Mouse (Mus musculus): ENCODE results near the gene Rpgrip1l. TPM values are rescaled to one million over a fixed set of nuclear protein-coding genes. Genes with fewer than 3 reads are reported as not detected.

Gene Rpgrip1l
- polyA plus RNA-seq, 1 experiment, result 1.9 TPM

GRCm38 (mm10) chr8:91355956-91356699 lies 43.1 kb upstream of the Rpgrip1l start:
- WGBS, result 97% methylated on average over 11 of the region's 11 CpGs

GRCm38 (mm10) chr8:91355301-91355905 lies 42.3 kb upstream of the Rpgrip1l start:
- WGBS, result 87% methylated on average over 10 of the region's 10 CpGs

More at GRCm38 (mm10) chr8:91355956-91356699, 43.1 kb upstream of the Rpgrip1l start:
- Histone ChIP-seq H3K4me3 (ENCODE audit: control insufficient read depth, insufficient read depth, low read length) (no peak overlapping the region), H3K27me3 (ENCODE audit: control insufficient read depth, insufficient read depth, low read length) (no peaks in the 10 kb centered on the region), H3K4me1 (replicated peaks; ENCODE audit: control insufficient read depth, insufficient read depth, low read length) (peaks cover 10% of the 10 kb centered on the region; the same call in 1 of the 2 replicates), H3K27ac (ENCODE audit: control insufficient read depth, insufficient read depth, low read length) (no peak overlapping the region), H3K36me3 (ENCODE audit: control insufficient read depth, insufficient read depth, low read length) (no peaks in the 10 kb centered on the region)
- DNase-seq, result no peak
- TF ChIP-seq POLR2A (IDR thresholded peaks at IDR 0.05; ENCODE audit: control insufficient read depth, extremely low read depth, insufficient read depth, low read length, poor library complexity), result no peak
- no peak for TF ChIP-seq CTCF (IDR thresholded peaks at IDR 0.05; ENCODE audit: borderline replicate concordance, control insufficient read depth, extremely low read depth, insufficient read depth, low read length, poor library complexity)

GRCm38 (mm10) chr8:91353907-91354306 lies 40.8 kb upstream of the Rpgrip1l start:
- Histone ChIP-seq H3K27me3 (ENCODE audit: control insufficient read depth, insufficient read depth, low read length) (no peaks in the 10 kb centered on the region), H3K27ac (ENCODE audit: control insufficient read depth, insufficient read depth, low read length) (no peak overlapping the region), H3K4me1 (replicated peaks; ENCODE audit: control insufficient read depth, insufficient read depth, low read length) (0 out of 2 replicates have a peak, but pooled peaks cover 8% of the 10 kb centered on the region), H3K36me3 (ENCODE audit: control insufficient read depth, insufficient read depth, low read length) (no peaks in the 10 kb centered on the region), H3K4me3 (ENCODE audit: control insufficient read depth, insufficient read depth, low read length) (no peak overlapping the region)
- no peak for DNase-seq
- WGBS, result 96% methylated on average over 4 of the region's 4 CpGs
- TF ChIP-seq POLR2A (IDR thresholded peaks at IDR 0.05; ENCODE audit: control insufficient read depth, extremely low read depth, insufficient read depth, low read length, poor library complexity) (no peak), CTCF (IDR thresholded peaks at IDR 0.05; ENCODE audit: borderline replicate concordance, control insufficient read depth, extremely low read depth, insufficient read depth, low read length, poor library complexity) (no peak)

More at GRCm38 (mm10) chr8:91355301-91355905, 42.3 kb upstream of the Rpgrip1l start:
- no peak for DNase-seq
- Histone ChIP-seq H3K4me3 (ENCODE audit: control insufficient read depth, insufficient read depth, low read length) (no peak overlapping the region), H3K4me1 (replicated peaks; ENCODE audit: control insufficient read depth, insufficient read depth, low read length) (0 out of 2 replicates have a peak, but pooled peaks cover 4% of the 10 kb centered on the region), H3K27ac (ENCODE audit: control insufficient read depth, insufficient read depth, low read length) (no peak overlapping the region), H3K27me3 (ENCODE audit: control insufficient read depth, insufficient read depth, low read length) (no peaks in the 10 kb centered on the region), H3K36me3 (ENCODE audit: control insufficient read depth, insufficient read depth, low read length) (no peaks in the 10 kb centered on the region)
- TF ChIP-seq CTCF (IDR thresholded peaks at IDR 0.05; ENCODE audit: borderline replicate concordance, control insufficient read depth, extremely low read depth, insufficient read depth, low read length, poor library complexity) (no peak), POLR2A (IDR thresholded peaks at IDR 0.05; ENCODE audit: control insufficient read depth, extremely low read depth, insufficient read depth, low read length, poor library complexity) (no peak)

GRCm38 (mm10) chr8:91353062-91353461 lies 40.0 kb upstream of the Rpgrip1l start:
- H3K27me3 ChIP-seq (ENCODE audit: control insufficient read depth, insufficient read depth, low read length), result no peaks in the 10 kb centered on the region
- no peak for TF ChIP-seq POLR2A (IDR thresholded peaks at IDR 0.05; ENCODE audit: control insufficient read depth, extremely low read depth, insufficient read depth, low read length, poor library complexity)
- TF ChIP-seq CTCF (IDR thresholded peaks at IDR 0.05; ENCODE audit: borderline replicate concordance, control insufficient read depth, extremely low read depth, insufficient read depth, low read length, poor library complexity), result no peak
- no peak overlapping the region for H3K27ac ChIP-seq (ENCODE audit: control insufficient read depth, insufficient read depth, low read length)
- DNase-seq, result no peak
- 0 out of 2 replicates have a peak, but pooled peaks cover 4% of the 10 kb centered on the region for H3K4me1 ChIP-seq (replicated peaks; ENCODE audit: control insufficient read depth, insufficient read depth, low read length)
- H3K4me3 ChIP-seq (ENCODE audit: control insufficient read depth, insufficient read depth, low read length), result no peak overlapping the region
- 98% methylated on average over 5 of the region's 5 CpGs for WGBS
- no peaks in the 10 kb centered on the region for H3K36me3 ChIP-seq (ENCODE audit: control insufficient read depth, insufficient read depth, low read length)

GRCm38 (mm10) chr8:91352598-91352997 lies 39.5 kb upstream of the Rpgrip1l start:
- DNase-seq, result no peak
- TF ChIP-seq POLR2A (IDR thresholded peaks at IDR 0.05; ENCODE audit: control insufficient read depth, extremely low read depth, insufficient read depth, low read length, poor library complexity) (no peak), CTCF (IDR thresholded peaks at IDR 0.05; ENCODE audit: borderline replicate concordance, control insufficient read depth, extremely low read depth, insufficient read depth, low read length, poor library complexity) (no peak)
- no peak overlapping the region for H3K4me3 ChIP-seq (ENCODE audit: control insufficient read depth, insufficient read depth, low read length)
- over 99% methylated on average over 3 of the region's 3 CpGs for whole genome bisulfite sequencing
- H3K36me3 ChIP-seq (ENCODE audit: control insufficient read depth, insufficient read depth, low read length), result no peaks in the 10 kb centered on the region
- no peaks in the 10 kb centered on the region for H3K27me3 ChIP-seq (ENCODE audit: control insufficient read depth, insufficient read depth, low read length)
- 0 out of 2 replicates have a peak, but pooled peaks cover 4% of the 10 kb centered on the region for H3K4me1 ChIP-seq (replicated peaks; ENCODE audit: control insufficient read depth, insufficient read depth, low read length)
- no peak overlapping the region for H3K27ac ChIP-seq (ENCODE audit: control insufficient read depth, insufficient read depth, low read length)

GRCm38 (mm10) chr8:91350628-91351027 lies 37.6 kb upstream of the Rpgrip1l start:
- Histone ChIP-seq H3K4me3 (ENCODE audit: control insufficient read depth, insufficient read depth, low read length) (no peak overlapping the region), H3K27me3 (ENCODE audit: control insufficient read depth, insufficient read depth, low read length) (no peaks in the 10 kb centered on the region), H3K4me1 (replicated peaks; ENCODE audit: control insufficient read depth, insufficient read depth, low read length) (0 out of 2 replicates have a peak, but pooled peaks cover 4% of the 10 kb centered on the region), H3K36me3 (ENCODE audit: control insufficient read depth, insufficient read depth, low read length) (no peaks in the 10 kb centered on the region), H3K27ac (ENCODE audit: control insufficient read depth, insufficient read depth, low read length) (no peak overlapping the region)
- no peak for TF ChIP-seq CTCF (IDR thresholded peaks at IDR 0.05; ENCODE audit: borderline replicate concordance, control insufficient read depth, extremely low read depth, insufficient read depth, low read length, poor library complexity)
- TF ChIP-seq POLR2A (IDR thresholded peaks at IDR 0.05; ENCODE audit: control insufficient read depth, extremely low read depth, insufficient read depth, low read length, poor library complexity), result no peak
- no peak for DNase-seq
- WGBS, result 79% methylated on average over 7 of the region's 7 CpGs
